Mouse (Mus musculus): ENCODE data around the gene Eps8l3. TPM values are rescaled to one million over a fixed set of nuclear protein-coding genes. Genes with fewer than 3 reads are reported as not detected.

The Eps8l3 gene
- polyA plus RNA-seq, 1 experiment = 27.9 TPM

DNA sequence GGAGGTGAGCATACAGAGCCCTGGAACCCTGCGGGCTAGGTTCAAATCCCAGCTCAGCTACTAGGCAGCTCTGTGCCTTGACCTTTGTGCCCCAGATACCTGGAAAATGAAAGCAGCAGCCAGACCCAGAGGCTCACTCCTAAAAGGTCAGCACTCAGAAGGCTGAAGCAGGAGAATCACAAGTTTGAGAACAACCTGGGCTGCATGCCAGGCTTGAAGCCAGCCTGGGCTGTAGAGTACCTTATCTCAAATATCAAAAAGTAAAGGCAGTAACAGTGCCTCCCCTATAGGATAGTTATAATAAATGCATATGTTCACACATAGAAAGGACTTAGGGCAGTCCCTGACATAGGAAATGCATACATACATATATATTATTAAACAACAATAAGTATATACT lies 43.7 kb upstream of the Eps8l3 start:
- H3K27ac ChIP-seq (ENCODE audit: control insufficient read depth, insufficient read depth, low read depth, low read length) = no peak overlapping the region
- no peaks in the 10 kb centered on the region for H3K36me3 ChIP-seq (ENCODE audit: control insufficient read depth, insufficient read depth, low read length)
- TF ChIP-seq CTCF (IDR thresholded peaks at IDR 0.05; ENCODE audit: control insufficient read depth, insufficient read depth, insufficient replicate concordance, low read depth, low read length) (no peak), POLR2A (IDR thresholded peaks at IDR 0.05; ENCODE audit: control insufficient read depth, low read depth, low read length) (no peak)
- peaks cover 4% of the 10 kb centered on the region for H3K4me1 ChIP-seq (ENCODE audit: control insufficient read depth, insufficient read depth, low read length)
- H3K27me3 ChIP-seq (ENCODE audit: control insufficient read depth, insufficient read depth, low read length) = no peaks in the 10 kb centered on the region
- H3K4me3 ChIP-seq (ENCODE audit: control insufficient read depth, low read depth, low read length) = no peak overlapping the region

GRCm38 (mm10) chr3:107833872-107834341 lies 43.1 kb upstream of the Eps8l3 start:
- Histone ChIP-seq H3K4me3 (ENCODE audit: control insufficient read depth, low read depth, low read length) (no peak overlapping the region), H3K27ac (ENCODE audit: control insufficient read depth, insufficient read depth, low read depth, low read length) (no peak overlapping the region), H3K4me1 (ENCODE audit: control insufficient read depth, insufficient read depth, low read length) (peaks cover 6% of the 10 kb centered on the region), H3K36me3 (ENCODE audit: control insufficient read depth, insufficient read depth, low read length) (no peaks in the 10 kb centered on the region), H3K27me3 (ENCODE audit: control insufficient read depth, insufficient read depth, low read length) (no peaks in the 10 kb centered on the region)
- no peak for TF ChIP-seq CTCF (IDR thresholded peaks at IDR 0.05; ENCODE audit: control insufficient read depth, insufficient read depth, insufficient replicate concordance, low read depth, low read length)
- no peak for TF ChIP-seq POLR2A (IDR thresholded peaks at IDR 0.05; ENCODE audit: control insufficient read depth, low read depth, low read length)

GRCm38 (mm10) chr3:107835301-107835700 lies 41.7 kb upstream of the Eps8l3 start:
- Histone ChIP-seq H3K4me1 (ENCODE audit: control insufficient read depth, insufficient read depth, low read length) (peaks cover 6% of the 10 kb centered on the region), H3K27ac (ENCODE audit: control insufficient read depth, insufficient read depth, low read depth, low read length) (no peak overlapping the region), H3K4me3 (ENCODE audit: control insufficient read depth, low read depth, low read length) (no peak overlapping the region), H3K27me3 (ENCODE audit: control insufficient read depth, insufficient read depth, low read length) (no peaks in the 10 kb centered on the region), H3K36me3 (ENCODE audit: control insufficient read depth, insufficient read depth, low read length) (no peaks in the 10 kb centered on the region)
- TF ChIP-seq POLR2A (IDR thresholded peaks at IDR 0.05; ENCODE audit: control insufficient read depth, low read depth, low read length) (no peak), CTCF (IDR thresholded peaks at IDR 0.05; ENCODE audit: control insufficient read depth, insufficient read depth, insufficient replicate concordance, low read depth, low read length) (no peak)

DNA sequence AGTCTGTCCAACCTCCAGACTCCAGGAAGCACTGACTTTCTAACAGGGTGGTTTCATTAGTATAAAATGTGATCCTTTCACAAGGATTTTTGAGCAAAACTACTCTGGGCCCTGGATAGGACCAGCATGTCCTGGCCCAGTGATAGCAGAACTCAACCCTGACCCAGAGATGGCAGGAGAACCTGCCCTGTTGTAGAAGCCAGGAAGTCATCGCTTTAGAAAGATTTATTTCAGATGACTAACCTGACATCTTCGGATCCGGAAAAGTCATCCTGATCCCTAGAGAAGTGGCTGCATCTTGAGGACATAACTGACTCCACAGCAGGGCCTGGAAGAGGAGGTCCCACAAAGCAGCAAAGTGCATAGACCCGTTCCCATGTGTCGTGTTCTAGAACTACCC lies 37.2 kb upstream of the Eps8l3 start:
- no peak for TF ChIP-seq POLR2A (IDR thresholded peaks at IDR 0.05; ENCODE audit: control insufficient read depth, low read depth, low read length)
- no peak for TF ChIP-seq CTCF (IDR thresholded peaks at IDR 0.05; ENCODE audit: control insufficient read depth, insufficient read depth, insufficient replicate concordance, low read depth, low read length)
- H3K36me3 ChIP-seq (ENCODE audit: control insufficient read depth, insufficient read depth, low read length) = no peaks in the 10 kb centered on the region
- no peak overlapping the region for H3K4me3 ChIP-seq (ENCODE audit: control insufficient read depth, low read depth, low read length)
- no peak overlapping the region; the same call in 1 of the 2 replicates for H3K27ac ChIP-seq (ENCODE audit: control insufficient read depth, insufficient read depth, low read depth, low read length)
- H3K4me1 ChIP-seq (ENCODE audit: control insufficient read depth, insufficient read depth, low read length) = peaks cover 4% of the 10 kb centered on the region
- H3K27me3 ChIP-seq (ENCODE audit: control insufficient read depth, insufficient read depth, low read length) = no peaks in the 10 kb centered on the region

DNA sequence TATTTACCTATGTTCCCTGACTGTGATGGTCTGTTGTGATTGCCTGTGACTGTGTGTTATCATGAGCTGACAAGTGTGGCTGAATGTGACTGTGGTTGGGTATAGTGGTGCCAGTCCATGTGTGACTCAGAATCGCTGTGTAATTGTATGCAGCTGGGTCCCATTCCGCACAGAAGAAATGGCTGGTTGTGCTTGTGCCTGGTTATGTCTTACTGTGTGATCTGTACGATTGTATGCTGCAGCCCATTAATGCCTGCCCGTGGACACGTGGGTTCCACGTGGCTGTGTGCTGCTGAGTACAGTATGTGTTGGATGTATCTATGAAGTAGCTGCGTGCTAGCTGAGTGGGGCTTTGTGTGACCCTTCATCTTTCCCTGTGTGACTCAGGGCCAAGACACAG lies 36.2 kb upstream of the Eps8l3 start:
- no peaks in the 10 kb centered on the region for H3K36me3 ChIP-seq (ENCODE audit: control insufficient read depth, insufficient read depth, low read length)
- peaks cover 4% of the 10 kb centered on the region for H3K4me1 ChIP-seq (ENCODE audit: control insufficient read depth, insufficient read depth, low read length)
- H3K27me3 ChIP-seq (ENCODE audit: control insufficient read depth, insufficient read depth, low read length) = no peaks in the 10 kb centered on the region
- no peak for TF ChIP-seq CTCF (IDR thresholded peaks at IDR 0.05; ENCODE audit: control insufficient read depth, insufficient read depth, insufficient replicate concordance, low read depth, low read length)
- no peak for TF ChIP-seq POLR2A (IDR thresholded peaks at IDR 0.05; ENCODE audit: control insufficient read depth, low read depth, low read length)
- no peak overlapping the region for H3K4me3 ChIP-seq (ENCODE audit: control insufficient read depth, low read depth, low read length)
- H3K27ac ChIP-seq (ENCODE audit: control insufficient read depth, insufficient read depth, low read depth, low read length) = peak overlapping the region; percentile 51; the same call in 1 of the 2 replicates

DNA sequence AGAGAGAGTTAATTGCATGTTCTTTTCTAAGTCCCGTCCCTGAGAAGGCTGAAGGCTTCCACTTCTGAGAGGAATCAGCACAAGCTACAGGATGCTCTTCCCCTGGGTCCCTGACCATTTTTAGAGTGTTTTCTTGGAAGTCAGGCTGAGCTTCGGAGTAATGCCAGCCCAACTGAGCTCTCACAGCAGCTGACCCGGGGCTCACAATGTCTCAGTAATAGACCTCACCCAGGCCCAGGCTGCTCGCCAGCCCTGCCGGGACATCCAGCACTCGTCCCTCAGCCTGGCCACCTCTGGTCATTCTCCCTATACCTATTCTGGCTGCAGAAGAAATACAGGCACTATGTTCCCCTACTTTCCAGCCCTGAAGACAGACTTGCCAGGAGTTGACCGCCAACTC lies 35.7 kb upstream of the Eps8l3 start:
- Histone ChIP-seq H3K27ac (ENCODE audit: control insufficient read depth, insufficient read depth, low read depth, low read length) (peak overlapping the region; percentile 51; the same call in 1 of the 2 replicates), H3K36me3 (ENCODE audit: control insufficient read depth, insufficient read depth, low read length) (no peaks in the 10 kb centered on the region), H3K4me3 (ENCODE audit: control insufficient read depth, low read depth, low read length) (no peak overlapping the region), H3K4me1 (ENCODE audit: control insufficient read depth, insufficient read depth, low read length) (peaks cover 4% of the 10 kb centered on the region), H3K27me3 (ENCODE audit: control insufficient read depth, insufficient read depth, low read length) (no peaks in the 10 kb centered on the region)
- TF ChIP-seq CTCF (IDR thresholded peaks at IDR 0.05; ENCODE audit: control insufficient read depth, insufficient read depth, insufficient replicate concordance, low read depth, low read length) (no peak), POLR2A (IDR thresholded peaks at IDR 0.05; ENCODE audit: control insufficient read depth, low read depth, low read length) (no peak)

- Histone ChIP-seq H3K27me3 (ENCODE audit: control insufficient read depth, insufficient read depth, low read length) (no peaks in the 10 kb centered on the region), H3K36me3 (ENCODE audit: control insufficient read depth, insufficient read depth, low read length) (no peaks in the 10 kb centered on the region), H3K27ac (ENCODE audit: control insufficient read depth, insufficient read depth, low read depth, low read length) (no peak overlapping the region), H3K4me3 (ENCODE audit: control insufficient read depth, low read depth, low read length) (no peak overlapping the region), H3K4me1 (ENCODE audit: control insufficient read depth, insufficient read depth, low read length) (peaks cover 1% of the 10 kb centered on the region; the same call in 1 of the 2 replicates)
- TF ChIP-seq CTCF (IDR thresholded peaks at IDR 0.05; ENCODE audit: control insufficient read depth, insufficient read depth, insufficient replicate concordance, low read depth, low read length) (no peak), POLR2A (IDR thresholded peaks at IDR 0.05; ENCODE audit: control insufficient read depth, low read depth, low read length) (no peak)
These were observed 33.6 kb upstream of the Eps8l3 start for GRCm38 (mm10) chr3:107843406-107843805.

DNA sequence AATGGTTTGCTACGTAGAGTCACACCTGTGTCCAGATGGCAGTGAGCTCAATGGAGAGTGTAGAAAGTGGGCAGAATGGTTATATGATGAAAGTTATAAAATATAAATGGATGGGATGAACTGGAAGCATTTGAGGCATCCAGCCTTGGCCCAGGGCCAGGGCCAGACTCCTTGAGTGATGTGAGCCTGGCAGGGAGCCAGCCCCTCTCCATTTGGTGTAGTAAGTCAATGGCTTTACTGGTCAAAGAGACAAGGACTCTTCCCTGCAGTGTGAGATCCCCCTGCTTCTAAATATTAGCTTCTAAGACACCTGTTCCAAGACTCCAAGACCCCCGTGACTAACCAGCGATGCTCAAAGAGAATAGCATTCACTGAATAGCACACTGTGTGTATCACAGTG lies 33.0 kb upstream of the Eps8l3 start:
- no peaks in the 10 kb centered on the region for H3K4me1 ChIP-seq (ENCODE audit: control insufficient read depth, insufficient read depth, low read length)
- no peaks in the 10 kb centered on the region for H3K27me3 ChIP-seq (ENCODE audit: control insufficient read depth, insufficient read depth, low read length)
- H3K36me3 ChIP-seq (ENCODE audit: control insufficient read depth, insufficient read depth, low read length) = no peaks in the 10 kb centered on the region
- H3K27ac ChIP-seq (ENCODE audit: control insufficient read depth, insufficient read depth, low read depth, low read length) = no peak overlapping the region
- TF ChIP-seq CTCF (IDR thresholded peaks at IDR 0.05; ENCODE audit: control insufficient read depth, insufficient read depth, insufficient replicate concordance, low read depth, low read length) (no peak), POLR2A (IDR thresholded peaks at IDR 0.05; ENCODE audit: control insufficient read depth, low read depth, low read length) (no peak)
- no peak overlapping the region for H3K4me3 ChIP-seq (ENCODE audit: control insufficient read depth, low read depth, low read length)
